Mouse (Mus musculus) cerebellum, postnatal 36 days (tissue): ENCODE results near the gene Gper1.

ENCODE experiments used
- DNase-seq, 2 experiments: peaks; one replicate each; pipeline ENCODE4 v3.0.0; 2021 to 2022; ENCODE audit warnings: mixed read lengths in 2 of 2

Gene Gper1

DNA sequence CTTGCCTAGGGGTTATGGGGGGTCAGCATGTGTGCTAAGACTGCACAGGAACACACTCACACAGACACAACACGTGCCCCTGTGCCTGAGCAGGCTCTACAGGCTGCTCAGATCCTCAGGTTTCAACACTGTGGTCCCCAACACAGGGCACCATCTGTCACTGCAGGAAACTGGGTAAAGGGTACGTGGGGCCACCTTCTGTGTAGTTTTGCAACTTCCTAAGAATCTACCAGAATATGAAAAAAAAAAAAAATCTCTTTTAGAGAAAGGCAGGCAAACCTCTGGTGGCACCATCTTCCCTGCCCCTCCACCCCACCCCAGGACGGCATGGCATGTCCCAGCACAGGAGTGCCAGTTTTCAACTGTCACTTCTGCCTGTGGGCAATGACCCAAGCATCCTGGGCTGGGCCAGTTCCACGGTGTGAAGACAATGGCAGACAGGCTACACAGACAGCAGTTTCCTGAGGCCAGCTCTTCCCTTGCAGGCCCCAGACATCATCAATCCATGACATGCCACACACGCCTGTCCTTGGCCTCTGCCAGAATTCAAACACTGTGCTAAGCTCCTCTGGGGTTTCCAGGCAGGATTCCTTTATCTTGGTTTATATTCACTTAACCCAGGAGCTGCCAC is 26.3 kb downstream of the Gper1 start:
- DNase-seq: peak; percentile 48 to 54

DNA sequence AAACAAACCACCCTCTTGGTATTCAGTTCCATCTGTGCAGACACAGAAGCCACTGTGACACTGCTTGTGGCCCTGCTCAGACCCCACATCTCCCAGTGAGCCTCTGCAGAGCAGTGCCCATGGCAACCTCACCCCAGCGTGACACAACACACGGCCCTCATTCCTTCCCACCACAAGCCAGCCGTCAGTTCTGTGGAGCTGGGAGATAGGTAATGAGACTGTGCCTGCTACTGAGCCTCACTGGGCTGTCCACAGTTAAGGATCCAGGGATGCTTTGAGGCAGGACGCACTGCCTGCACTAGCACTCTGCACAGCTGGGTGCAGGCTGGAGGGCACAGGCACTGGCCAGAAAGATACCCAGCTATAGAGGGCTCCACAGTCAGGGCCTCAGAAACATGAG is 27.0 kb downstream of the Gper1 start:
- no peak for DNase-seq

DNA sequence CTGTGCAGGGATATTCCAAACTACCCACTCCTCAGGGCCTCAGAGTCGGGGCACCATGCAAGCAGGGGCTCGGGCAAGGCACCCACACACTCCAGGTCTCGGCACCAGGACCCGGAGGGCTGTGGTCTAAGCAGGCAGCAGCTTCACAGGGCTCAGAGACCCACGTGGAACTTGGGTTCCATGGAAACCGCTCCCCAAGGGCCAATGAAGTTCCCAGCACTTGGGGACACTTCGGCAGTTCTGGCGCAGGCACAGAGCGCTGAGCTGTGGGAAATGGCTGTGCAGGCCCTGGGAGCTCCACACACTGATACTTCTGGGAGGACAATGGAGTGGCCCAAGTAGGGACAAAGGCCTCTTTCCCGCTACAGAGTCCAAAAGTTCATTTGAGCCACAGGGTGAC is 30.1 kb downstream of the Gper1 start:
- no peak for DNase-seq

DNA sequence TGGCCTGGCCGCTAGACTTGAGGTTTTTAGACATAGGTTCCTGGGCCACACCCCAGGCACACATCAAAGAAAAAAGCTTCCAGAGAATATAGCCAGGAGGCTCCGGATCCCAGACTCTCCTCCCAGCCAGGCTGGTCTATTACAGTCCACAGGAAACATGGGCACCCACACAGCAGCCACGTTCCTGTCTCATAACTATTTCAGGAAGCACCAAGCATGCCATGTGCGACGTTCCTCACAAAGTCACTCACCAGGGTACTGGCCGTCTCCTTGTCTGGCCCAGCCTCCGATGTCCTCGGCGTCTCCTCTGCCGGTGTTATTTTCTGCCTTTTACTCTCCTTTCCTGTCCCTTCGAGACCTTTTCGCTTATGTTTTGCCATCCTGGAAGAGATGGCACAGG is 32.2 kb downstream of the Gper1 start:
- no peak for DNase-seq

DNA sequence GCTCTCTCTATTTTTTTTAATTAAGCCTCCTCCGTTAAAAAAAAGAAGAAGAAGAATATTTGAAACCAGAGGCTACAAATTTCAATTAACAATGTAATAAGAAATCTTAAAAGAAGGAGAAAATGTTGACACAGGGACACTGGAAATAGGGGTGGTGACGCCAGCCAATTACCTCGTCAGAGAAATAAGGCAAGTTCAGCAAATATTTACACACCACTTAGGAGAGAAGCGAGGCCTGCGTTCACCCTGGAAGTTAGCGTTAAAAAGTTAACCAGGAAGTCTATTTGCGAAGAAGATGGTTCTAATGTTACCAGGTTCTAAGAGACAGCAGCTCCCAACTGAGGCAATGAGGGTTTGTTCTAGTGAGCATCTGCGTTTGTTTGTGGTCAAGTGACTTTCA is 34.3 kb downstream of the Gper1 start:
- DNase-seq: no peak

DNA sequence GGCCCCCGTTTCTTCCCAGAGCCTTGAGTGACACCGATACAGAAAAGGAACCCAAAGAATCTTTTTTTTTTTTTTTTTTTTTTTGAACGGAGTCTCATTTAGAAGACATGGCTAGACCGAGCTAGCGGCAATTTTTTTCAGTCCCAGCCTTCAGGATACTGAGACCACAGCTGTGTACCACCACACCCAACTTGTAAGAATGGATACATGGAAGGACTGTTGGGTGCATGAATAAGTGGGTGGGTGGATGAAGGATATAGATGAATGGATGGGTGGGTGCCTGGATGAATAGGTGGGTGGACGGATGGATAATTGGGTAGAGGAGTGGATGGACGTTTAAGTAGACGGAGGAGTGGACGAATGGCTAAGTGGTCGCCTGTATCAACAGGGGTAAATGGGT is 37.0 kb downstream of the Gper1 start:
- DNase-seq: no peak

DNA sequence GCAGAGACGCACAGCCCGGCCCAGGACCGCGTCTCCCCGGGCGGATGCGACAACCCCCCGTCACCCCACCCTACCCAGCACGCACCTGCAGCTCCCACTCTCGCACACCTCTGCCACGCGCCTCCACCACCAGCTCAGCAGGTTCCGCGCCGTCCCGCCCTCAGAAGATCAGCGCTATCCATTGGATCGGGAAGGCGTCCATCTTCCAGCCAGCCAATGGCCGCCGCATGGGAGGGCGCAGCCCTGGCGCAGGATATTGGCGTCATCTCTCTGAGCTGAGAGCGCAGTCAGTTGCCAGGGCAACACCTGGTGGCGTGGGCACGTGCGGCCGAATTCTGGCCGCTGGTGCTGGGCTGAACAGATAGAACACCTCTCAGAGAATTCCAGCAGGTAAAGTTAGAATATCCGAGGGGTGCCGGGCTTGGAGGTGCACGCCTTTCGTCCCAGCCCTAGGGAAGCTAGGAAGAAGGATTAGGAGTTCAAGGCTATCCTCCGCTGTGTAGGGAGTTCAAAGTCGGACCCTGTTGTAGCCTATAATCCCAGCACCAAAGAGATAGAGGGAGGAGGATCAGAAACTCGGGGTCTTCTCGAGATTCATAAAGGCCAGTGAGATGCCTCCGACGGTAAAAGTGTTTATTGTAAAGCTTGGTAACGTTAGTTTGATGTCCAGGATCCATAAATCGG is 37.6 kb downstream of the Gper1 start, which contains the start of gene 3110082I17Rik:
TSS of gene 3110082I17Rik (minus strand) at position 144 of the 684 bp plus-strand sequence.
- DNase-seq: peak; percentile 99 to 100

DNA sequence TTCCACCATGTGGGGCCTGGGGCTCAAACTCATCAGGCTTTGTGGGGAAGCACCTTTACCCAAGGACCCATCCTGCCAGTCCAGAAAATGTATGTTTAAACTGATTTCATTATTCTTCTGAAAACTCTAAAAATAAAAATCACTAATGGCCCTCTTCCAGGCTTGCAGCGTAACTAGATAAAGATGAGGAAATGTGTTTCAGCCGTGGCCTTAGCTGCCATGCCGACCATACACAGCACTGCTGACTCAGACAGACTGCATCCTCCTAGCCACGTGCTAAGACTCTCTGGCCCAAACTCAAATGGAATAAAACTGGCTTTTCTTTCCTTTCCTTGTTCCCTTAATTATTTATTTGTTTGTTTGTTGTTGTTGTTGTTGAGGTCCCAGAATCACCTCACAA is 41.9 kb downstream of the Gper1 start:
- no peak for DNase-seq

DNA sequence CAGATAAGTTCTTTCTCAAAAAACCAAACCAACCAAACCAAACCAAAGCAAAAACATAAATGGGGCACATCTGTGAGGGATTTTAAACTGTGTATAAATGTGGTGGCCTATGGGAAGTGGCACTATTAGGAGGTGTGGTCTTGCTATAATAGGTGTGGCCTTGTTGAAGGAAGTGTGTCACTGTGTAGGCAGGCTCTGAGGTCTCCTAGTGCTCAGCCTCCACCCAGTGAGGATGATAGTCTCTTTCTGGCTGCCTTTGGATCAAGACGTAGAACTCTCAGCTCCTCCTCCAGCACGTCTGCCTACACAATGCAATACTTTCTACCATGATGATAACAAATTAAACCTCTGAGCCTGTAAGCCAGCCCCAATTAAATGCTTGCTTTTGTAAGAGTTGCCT is 43.4 kb downstream of the Gper1 start:
- DNase-seq: no peak

DNA sequence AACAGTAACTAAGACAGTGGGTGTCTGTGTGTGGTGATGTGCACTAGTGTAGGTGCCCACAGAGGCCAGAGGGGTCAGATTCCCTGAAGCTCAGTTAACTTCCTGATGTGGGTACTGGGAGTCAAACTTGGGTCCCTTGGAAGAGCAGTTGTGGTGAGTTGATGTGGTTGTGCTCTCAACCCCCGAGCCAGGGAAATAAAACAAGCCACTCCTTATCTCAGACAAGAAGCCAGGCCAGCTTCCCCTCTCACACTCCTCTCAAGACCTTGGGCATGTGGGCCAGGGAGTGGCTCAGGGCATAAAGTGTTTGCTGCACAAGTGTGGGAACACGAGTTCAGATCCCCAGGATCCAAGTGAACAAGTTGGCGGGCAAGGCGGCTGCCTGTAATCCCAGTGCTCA is 43.9 kb downstream of the Gper1 start:
- DNase-seq: no peak

DNA sequence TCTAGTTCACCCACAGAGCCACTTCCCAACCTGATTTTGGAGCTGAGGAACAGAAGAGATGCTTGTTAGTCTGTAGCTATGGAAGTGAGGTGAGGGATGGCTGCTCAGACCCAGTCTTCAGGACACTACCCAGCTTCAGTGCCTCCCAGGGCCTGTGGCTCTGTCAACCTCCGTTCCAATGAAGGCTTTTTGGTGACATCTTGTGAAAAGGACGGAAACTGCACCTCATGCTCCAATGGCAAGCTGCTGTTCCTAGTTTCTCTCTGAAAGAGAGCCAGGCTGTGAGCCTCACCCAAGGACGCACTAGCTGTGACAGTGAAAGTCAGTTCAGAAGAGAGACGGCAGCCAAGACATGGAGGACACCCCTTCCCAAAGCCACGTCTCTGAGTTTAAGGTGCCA is 45.0 kb downstream of the Gper1 start:
- peak; percentile 48 to 49 for DNase-seq

DNA sequence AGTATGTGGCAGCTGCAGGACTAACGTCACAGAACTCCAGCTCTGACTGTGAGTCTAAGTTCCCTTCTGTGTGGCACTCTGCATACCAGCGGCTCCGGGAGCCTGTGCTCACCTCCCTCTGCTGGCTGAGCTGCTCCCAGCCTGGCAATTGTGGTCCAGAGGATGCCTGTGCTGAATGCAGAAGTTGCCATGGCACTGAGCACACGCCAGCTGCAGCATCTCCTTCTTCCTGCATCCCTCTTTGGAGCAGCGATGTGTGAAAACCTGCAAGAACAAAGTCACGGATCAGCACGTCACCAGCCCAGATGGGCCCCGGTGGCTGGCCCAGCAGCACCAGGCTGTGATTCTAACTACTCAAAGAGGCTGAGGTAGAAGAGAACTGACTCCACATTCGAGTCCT is 51.8 kb downstream of the Gper1 start:
- DNase-seq: no peak
